Mouse (Mus musculus) hindbrain, embryonic 13.5 days (tissue): Measurements from ENCODE around the gene Dgkg. TPM values are rescaled to one million over a fixed set of nuclear protein-coding genes. Genes with fewer than 3 reads are reported as not detected.
A peak's percentile ranks its signal among the peaks of the same experiment; 100 is the strongest.

Experiments
- ATAC-seq: fragments of 200-750 bp; cut with Nextera tagmentation; 2 replicates; pipeline ENCODE4 v1.8.0; 2017; ENCODE audit warnings: moderate TSS enrichment; ENCODE audit not compliant: low FRiP score
- H3K27ac ChIP-seq: fragments of 300-500 bp; sonication (generic); 2 replicates; pipeline ENCODE4 v1.5.1; 2015; ENCODE audit warnings: inconsistent platforms, mild to moderate bottlenecking, moderate library complexity
- H3K27me3 ChIP-seq: fragments of 300-500 bp; sonication (generic); 2 replicates; pipeline ENCODE4 v1.6.1; 2015; ENCODE audit warnings: mild to moderate bottlenecking, inconsistent platforms
- H3K36me3 ChIP-seq: fragments of 300-500 bp; sonication (generic); 2 replicates; pipeline ENCODE4 v1.6.1; 2015; ENCODE audit warnings: mild to moderate bottlenecking, inconsistent platforms
- H3K4me1 ChIP-seq: fragments of 300-500 bp; sonication (generic); replicated peaks from 2 replicates; pipeline ENCODE4 v1.6.1; 2015; ENCODE audit warnings: inconsistent platforms
- H3K4me2 ChIP-seq: fragments of 300-500 bp; sonication (generic); 2 replicates; pipeline ENCODE4 v1.6.1; 2015; ENCODE audit warnings: inconsistent platforms, mild to moderate bottlenecking, moderate library complexity
- H3K4me3 ChIP-seq: fragments of 300-500 bp; sonication (generic); 2 replicates; pipeline ENCODE4 v1.5.1; 2015; ENCODE audit warnings: mild to moderate bottlenecking, inconsistent platforms
- H3K9ac ChIP-seq: fragments of 300-500 bp; sonication (generic); 2 replicates; pipeline ENCODE4 v1.6.1; 2015; ENCODE audit warnings: mild to moderate bottlenecking, inconsistent platforms
- H3K9me3 ChIP-seq: fragments of 300-500 bp; sonication (generic); 2 replicates; pipeline ENCODE4 v1.6.1; 2016; ENCODE audit warnings: inconsistent platforms
- WGBS: fragments of 180-500 bp; shearing (Covaris S2); methylation state at CpG from one replicate; pipeline ENCODE4 v1.1.7; 2015; 5-methylcytosine and 5-hydroxymethylcytosine counted together
- polyA plus RNA-seq: library from polyadenylated mRNA; unstranded; fragments of >200 nt; fragmentation: Nextera tagmentation; extraction: Ambion mirVana; gene quantifications from 2 replicates; pipeline ENCODE4 v1.2.1, GENCODE M21; 2015

Dgkg gene
- polyA plus RNA-seq, 1 experiment from 2014 or later, result 0.84 TPM

- no peak overlapping the region for H3K4me3 ChIP-seq
These were observed 129.5 kb downstream of the Dgkg start for GRCm38 (mm10) chr16:22527499-22527939.

GRCm38 (mm10) chr16:22526386-22526785, 130.6 kb downstream of the Dgkg start:
- Histone ChIP-seq H3K4me1 (no peaks in the 10 kb centered on the region), H3K9ac (no peak overlapping the region), H3K9me3 (no peaks in the 10 kb centered on the region), H3K27me3 (no peaks in the 10 kb centered on the region), H3K4me2 (no peak overlapping the region), H3K36me3 (no peaks in the 10 kb centered on the region), H3K27ac (no peak overlapping the region), H3K4me3 (no peak overlapping the region)
- WGBS, result 96% methylated on average over 4 of the region's 4 CpGs
- no peak for ATAC-seq

More at GRCm38 (mm10) chr16:22527499-22527939, 129.5 kb downstream of the Dgkg start:
- Histone ChIP-seq H3K4me2 (no peak overlapping the region), H3K9ac (no peak overlapping the region), H3K27ac (no peak overlapping the region), H3K9me3 (no peaks in the 10 kb centered on the region), H3K27me3 (no peaks in the 10 kb centered on the region), H3K36me3 (no peaks in the 10 kb centered on the region), H3K4me1 (no peaks in the 10 kb centered on the region)
- ATAC-seq, result no peak
- WGBS, result 31% methylated on average over 5 of the region's 5 CpGs

- Histone ChIP-seq H3K4me2 (peak overlapping the region; percentile 13; the same call in 1 of the 2 replicates), H3K9ac (peak overlapping the region; percentile 49; the same call in 1 of the 2 replicates), H3K4me3 (no peak overlapping the region), H3K36me3 (no peaks in the 10 kb centered on the region), H3K27ac (peak overlapping the region; percentile 45), H3K27me3 (0 out of 2 replicates have a peak, but pooled peaks cover 3% of the 10 kb centered on the region), H3K9me3 (no peaks in the 10 kb centered on the region), H3K4me1 (peaks cover 16% of the 10 kb centered on the region)
- peak; percentile 85 for ATAC-seq
- WGBS, result 11% methylated on average over 20 of the region's 20 CpGs
These were observed 139.3 kb downstream of the Dgkg start for GRCm38 (mm10) chr16:22517431-22518384.

GRCm38 (mm10) chr16:22515476-22515875, 141.5 kb downstream of the Dgkg start:
- H3K4me1 ChIP-seq, result peaks cover 16% of the 10 kb centered on the region
- no peaks in the 10 kb centered on the region for H3K9me3 ChIP-seq
- H3K4me3 ChIP-seq, result no peak overlapping the region
- H3K4me2 ChIP-seq, result no peak overlapping the region
- no peak overlapping the region for H3K27ac ChIP-seq
- ATAC-seq, result no peak
- H3K9ac ChIP-seq, result no peak overlapping the region
- 0 out of 2 replicates have a peak, but pooled peaks cover 3% of the 10 kb centered on the region for H3K27me3 ChIP-seq
- H3K36me3 ChIP-seq, result no peaks in the 10 kb centered on the region
- 47% methylated on average over 5 of the region's 5 CpGs for WGBS

- Histone ChIP-seq H3K4me1 (peaks cover 9% of the 10 kb centered on the region; the same call in 1 of the 2 replicates), H3K27me3 (0 out of 2 replicates have a peak, but pooled peaks cover 3% of the 10 kb centered on the region), H3K27ac (no peak overlapping the region), H3K4me2 (no peak overlapping the region), H3K36me3 (no peaks in the 10 kb centered on the region), H3K4me3 (no peak overlapping the region), H3K9me3 (no peaks in the 10 kb centered on the region), H3K9ac (no peak overlapping the region)
- ATAC-seq, result no peak
- WGBS, result 54% methylated on average over 9 of the region's 9 CpGs
These were observed 146.0 kb downstream of the Dgkg start for GRCm38 (mm10) chr16:22510861-22511637.

- Histone ChIP-seq H3K4me2 (no peak overlapping the region), H3K9me3 (no peaks in the 10 kb centered on the region), H3K36me3 (no peaks in the 10 kb centered on the region), H3K27ac (no peak overlapping the region), H3K27me3 (no peaks in the 10 kb centered on the region), H3K9ac (no peak overlapping the region), H3K4me3 (no peak overlapping the region), H3K4me1 (peaks cover 9% of the 10 kb centered on the region; the same call in 1 of the 2 replicates)
- no peak for ATAC-seq
- WGBS, result 80% methylated on average over 5 of the region's 5 CpGs
These were observed 148.0 kb downstream of the Dgkg start for GRCm38 (mm10) chr16:22508936-22509563.

- peaks cover 9% of the 10 kb centered on the region; the same call in 1 of the 2 replicates for H3K4me1 ChIP-seq
- H3K9me3 ChIP-seq, result no peaks in the 10 kb centered on the region
- no peak overlapping the region for H3K4me3 ChIP-seq
- WGBS, result 47% methylated on average over 6 of the region's 6 CpGs
- ATAC-seq, result no peak
- no peak overlapping the region for H3K4me2 ChIP-seq
- no peaks in the 10 kb centered on the region for H3K27me3 ChIP-seq
- no peaks in the 10 kb centered on the region for H3K36me3 ChIP-seq
- H3K27ac ChIP-seq, result no peak overlapping the region
- no peak overlapping the region for H3K9ac ChIP-seq
These were observed 151.4 kb downstream of the Dgkg start for GRCm38 (mm10) chr16:22505656-22506055.

GRCm38 (mm10) chr16:22504851-22505250, 152.2 kb downstream of the Dgkg start:
- Histone ChIP-seq H3K36me3 (no peaks in the 10 kb centered on the region), H3K4me2 (no peak overlapping the region), H3K4me3 (no peak overlapping the region), H3K4me1 (peaks cover 9% of the 10 kb centered on the region; the same call in 1 of the 2 replicates), H3K9me3 (no peaks in the 10 kb centered on the region), H3K9ac (no peak overlapping the region), H3K27ac (no peak overlapping the region), H3K27me3 (no peaks in the 10 kb centered on the region)
- WGBS, result 41% methylated on average over 8 of the region's 8 CpGs
- ATAC-seq, result no peak

- Histone ChIP-seq H3K4me1 (0 out of 2 replicates have a peak, but pooled peaks cover 2% of the 10 kb centered on the region), H3K27me3 (no peaks in the 10 kb centered on the region), H3K4me2 (no peak overlapping the region), H3K9ac (no peak overlapping the region), H3K4me3 (no peak overlapping the region), H3K9me3 (no peaks in the 10 kb centered on the region), H3K36me3 (no peaks in the 10 kb centered on the region), H3K27ac (no peak overlapping the region)
- 80% methylated on average over 5 of the region's 5 CpGs for WGBS
- no peak for ATAC-seq
These were observed 153.0 kb downstream of the Dgkg start for GRCm38 (mm10) chr16:22504049-22504448.

- ATAC-seq, result no peak
- H3K4me1 ChIP-seq, result no peaks in the 10 kb centered on the region
- 90% methylated on average over 4 of the region's 4 CpGs for WGBS
- H3K9ac ChIP-seq, result no peak overlapping the region
- H3K27ac ChIP-seq, result no peak overlapping the region
- no peaks in the 10 kb centered on the region for H3K27me3 ChIP-seq
- no peaks in the 10 kb centered on the region for H3K36me3 ChIP-seq
- no peaks in the 10 kb centered on the region for H3K9me3 ChIP-seq
- H3K4me2 ChIP-seq, result no peak overlapping the region
- H3K4me3 ChIP-seq, result no peak overlapping the region
These were observed 153.6 kb downstream of the Dgkg start for GRCm38 (mm10) chr16:22503467-22503866.

- 91% methylated on average over 6 of the region's 6 CpGs for WGBS
These were observed 155.2 kb downstream of the Dgkg start for GRCm38 (mm10) chr16:22501855-22502254.

GRCm38 (mm10) chr16:22500561-22500960, 156.5 kb downstream of the Dgkg start:
- Histone ChIP-seq H3K4me1 (no peaks in the 10 kb centered on the region), H3K27ac (no peak overlapping the region), H3K9me3 (no peaks in the 10 kb centered on the region), H3K4me2 (no peak overlapping the region), H3K9ac (no peak overlapping the region), H3K4me3 (no peak overlapping the region), H3K27me3 (no peaks in the 10 kb centered on the region), H3K36me3 (no peaks in the 10 kb centered on the region)
- 82% methylated on average over 5 of the region's 5 CpGs for WGBS
- ATAC-seq, result no peak

More at GRCm38 (mm10) chr16:22501855-22502254, 155.2 kb downstream of the Dgkg start:
- H3K9ac ChIP-seq, result no peak overlapping the region
- H3K4me3 ChIP-seq, result no peak overlapping the region
- H3K27me3 ChIP-seq, result no peaks in the 10 kb centered on the region
- no peak overlapping the region for H3K27ac ChIP-seq
- no peaks in the 10 kb centered on the region for H3K4me1 ChIP-seq
- H3K4me2 ChIP-seq, result no peak overlapping the region
- ATAC-seq, result no peak
- H3K36me3 ChIP-seq, result no peaks in the 10 kb centered on the region
- H3K9me3 ChIP-seq, result no peaks in the 10 kb centered on the region
